In the genomic region with DNA sequence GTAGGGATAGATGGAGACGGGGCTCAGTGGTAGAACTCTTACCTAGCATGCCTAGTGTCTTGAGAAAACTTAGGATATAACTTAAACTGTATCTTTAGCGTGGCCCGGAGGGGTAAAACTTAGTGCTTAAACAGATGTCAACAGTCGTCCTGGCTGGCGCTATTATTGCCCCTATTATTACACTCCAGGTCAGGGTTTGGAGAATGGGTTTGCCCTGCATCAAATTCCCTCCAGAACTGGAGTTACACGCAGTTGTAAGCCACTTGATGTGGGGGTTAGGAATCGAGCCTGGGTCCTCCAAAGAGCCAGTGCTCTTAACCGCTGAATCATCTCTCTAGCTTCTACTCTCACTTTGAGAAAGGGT, we compare ENCODE assay signal across 8 mouse cellular contexts. TPM values are rescaled to one million over a fixed set of nuclear protein-coding genes. Genes with fewer than 3 reads are reported as not detected.
DNase-seq lines count a peak whose midpoint lies in the region; ATAC-seq and TF ChIP-seq lines count a peak whose summit lies in the region.

No protein-coding gene starts in this region.

- DNase-seq in lung, adult 2 months = no peak
- no peak for DNase-seq in lung, postnatal 36 days
- DNase-seq in intestine, embryonic 14.5 days (ENCODE audit: low spot score) = no peak
- DNase-seq in thymus, postnatal 4 days = no peak
- no peak for DNase-seq in cerebellum, adult 11 months
- no peak for DNase-seq in lung, postnatal 4 days

- H3K4me1 ChIP-seq in lung, adult 2 months (ENCODE audit: control insufficient read depth, insufficient read depth, low read length) = peaks cover 2% of the 10 kb centered on the region; the same call in 1 of the 2 replicates
- peaks cover 16% of the 10 kb centered on the region for H3K4me1 ChIP-seq in embryonic facial prominence, embryonic 15.5 days
- H3K4me1 ChIP-seq in intestine, embryonic 14.5 days (replicated peaks; ENCODE audit: control insufficient read depth, insufficient read depth, low read length) = peaks cover 13% of the 10 kb centered on the region

- H3K4me2 ChIP-seq in embryonic facial prominence, embryonic 15.5 days (replicated peaks) = peak overlapping the region; percentile 95
- H3K4me2 ChIP-seq in intestine, embryonic 14.5 days (ENCODE audit: low read length) = peak overlapping the region; percentile 97
- H3K4me2 ChIP-seq in myocyte (ENCODE audit: low read depth) = peak overlapping the region; percentile 89

- H3K27ac ChIP-seq in embryonic facial prominence, embryonic 15.5 days (replicated peaks) = no peak overlapping the region; the same call in 1 of the 2 replicates
- H3K27ac ChIP-seq in intestine, embryonic 14.5 days (ENCODE audit: low read depth) = peak overlapping the region; percentile 9; the same call in 1 of the 2 replicates

- peaks cover 9% of the 10 kb centered on the region; the same call in 1 of the 2 replicates for H3K36me3 ChIP-seq in embryonic facial prominence, embryonic 15.5 days
- peaks cover 38% of the 10 kb centered on the region for H3K36me3 ChIP-seq in intestine, embryonic 14.5 days (ENCODE audit: control insufficient read depth, insufficient read depth, low read length)
- H3K36me3 ChIP-seq in myocyte (ENCODE audit: control insufficient read depth, insufficient read depth) = peaks cover 2% of the 10 kb centered on the region

- ATAC-seq in embryonic facial prominence, embryonic 15.5 days (ENCODE audit: insufficient number of reproducible peaks, low FRiP score, low TSS enrichment, low read depth) = no peak
- ATAC-seq in intestine, embryonic 14.5 days (replicated peaks; ENCODE audit: low FRiP score, low TSS enrichment, low read depth) = no peak; the same call in 1 of the 2 replicates

- peaks cover 6% of the 10 kb centered on the region for H3K79me2 ChIP-seq in myocyte (ENCODE audit: control insufficient read depth, insufficient read depth)

- no peak for TF ChIP-seq POLR2A in lung, adult 2 months (IDR thresholded peaks at IDR 0.05; ENCODE audit: borderline replicate concordance, extremely low read depth, low read depth, low read length)
- no peak for TF ChIP-seq POLR2A in myocyte (IDR thresholded peaks at IDR 0.05; ENCODE audit: insufficient read length, low read depth)

- H3K9me3 ChIP-seq in embryonic facial prominence, embryonic 15.5 days (replicated peaks) = no peaks in the 10 kb centered on the region
- no peaks in the 10 kb centered on the region for H3K9me3 ChIP-seq in intestine, embryonic 14.5 days (ENCODE audit: control insufficient read depth, low read length)

- H3K27me3 ChIP-seq in embryonic facial prominence, embryonic 15.5 days = no peaks in the 10 kb centered on the region
- no peaks in the 10 kb centered on the region for H3K27me3 ChIP-seq in intestine, embryonic 14.5 days (replicated peaks; ENCODE audit: control insufficient read depth, insufficient read depth, low read length)
- no peaks in the 10 kb centered on the region for H3K27me3 ChIP-seq in myocyte (ENCODE audit: control insufficient read depth, insufficient read depth, insufficient read length)

- no peak overlapping the region for H3ac ChIP-seq in myocyte (ENCODE audit: control insufficient read depth, insufficient read length)

- peak overlapping the region; percentile 67 for H3K4me3 ChIP-seq in lung, adult 2 months (replicated peaks; ENCODE audit: extremely low read depth, low read depth, low read length)
- peak overlapping the region; percentile 88 for H3K4me3 ChIP-seq in embryonic facial prominence, embryonic 15.5 days (replicated peaks)
- H3K4me3 ChIP-seq in intestine, embryonic 14.5 days (ENCODE audit: low read depth, low read length) = peak overlapping the region; percentile 91
- peak overlapping the region; percentile 67 for H3K4me3 ChIP-seq in myocyte

- 8% methylated on average over 8 of the region's 8 CpGs for WGBS in lung, adult 2 months
- 12% methylated on average over 8 of the region's 8 CpGs for WGBS in embryonic facial prominence, embryonic 15.5 days
- WGBS in intestine, embryonic 14.5 days = 10% methylated on average over 8 of the region's 8 CpGs

- no peak for TF ChIP-seq CTCF in lung, adult 2 months (IDR thresholded peaks at IDR 0.05; ENCODE audit: insufficient read depth, low read length)

- H3K9ac ChIP-seq in embryonic facial prominence, embryonic 15.5 days = peak overlapping the region; percentile 57
- H3K9ac ChIP-seq in intestine, embryonic 14.5 days (ENCODE audit: low read length) = peak overlapping the region; percentile 70; the same call in 1 of the 2 replicates

TF ChIP-seq in myocyte, 11 proteins besides CTCF, POLR2A, EP300 and RAD21:
- TF ChIP-seq REST (IDR thresholded peaks at IDR 0.05; ENCODE audit: insufficient read depth, insufficient read length) (no peak), SRF (IDR thresholded peaks at IDR 0.05; ENCODE audit: control insufficient read depth, insufficient read length, low read depth) (no peak), MYOG (IDR thresholded peaks at IDR 0.05; ENCODE audit: control insufficient read depth in 1 of 3, insufficient read depth in 1 of 3, insufficient read length in 2 of 3, low read depth in 2 of 3) (no peak), CEBPB (IDR thresholded peaks at IDR 0.05; ENCODE audit: insufficient read depth, poor library complexity, severe bottlenecking) (no peak), POLR2AphosphoS2 (IDR thresholded peaks at IDR 0.05; ENCODE audit: insufficient read length, low read depth) (no peak), TCF12 (IDR thresholded peaks at IDR 0.05; ENCODE audit: insufficient read depth, poor library complexity, severe bottlenecking) (no peak), USF1 (IDR thresholded peaks at IDR 0.05; ENCODE audit: low read depth) (no peak), MYOD1 (IDR thresholded peaks at IDR 0.05; ENCODE audit: control insufficient read depth in 1 of 3, insufficient read length in 2 of 3, low read depth in 2 of 3) (no peak), MAX (IDR thresholded peaks at IDR 0.05; ENCODE audit: low read depth) (no peak), TCF3 (IDR thresholded peaks at IDR 0.05; ENCODE audit: insufficient read length, low read depth) (no peak), E2F4 (IDR thresholded peaks at IDR 0.05; ENCODE audit: insufficient read depth) (no peak)

RNA-seq across cellular contexts. Expression of gene Cenph, which starts 0.3 kb away (rescaled TPM):
- 0.18 and 0.25 TPM in 2 replicates for polyA plus RNA-seq in lung, adult 2 months (2012; rRNA removed)
- polyA plus RNA-seq in embryonic facial prominence, embryonic 15.5 days (2015; fragmentation: Nextera tagmentation; extraction: Ambion mirVana) = 26.1 and 29.6 TPM in 2 replicates
- polyA plus RNA-seq in intestine, embryonic 14.5 days (2014; fragmentation: Nextera tagmentation; extraction: Ambion mirVana) = 35.7 and 39.0 TPM in 2 replicates
- polyA plus RNA-seq in myocyte (2012; fragmentation: generic; extraction: Trizol) = 3.0 TPM

RNA-seq across cellular contexts. Expression of gene Ccnb1, which starts 10.3 kb away (rescaled TPM):
- 0.85 and 3.2 TPM in 2 replicates for polyA plus RNA-seq in lung, adult 2 months (2012; rRNA removed)
- 167 and 170 TPM in 2 replicates for polyA plus RNA-seq in embryonic facial prominence, embryonic 15.5 days (2015; fragmentation: Nextera tagmentation; extraction: Ambion mirVana)
- polyA plus RNA-seq in intestine, embryonic 14.5 days (2014; fragmentation: Nextera tagmentation; extraction: Ambion mirVana) = 242 and 267 TPM in 2 replicates
- polyA plus RNA-seq in myocyte (2012; fragmentation: generic; extraction: Trizol) = 45.4 TPM

RNA-seq across cellular contexts. Expression of gene Mrps36, which starts 31.6 kb away (rescaled TPM):
- polyA plus RNA-seq in lung, adult 2 months (2012; rRNA removed) = 27.0 and 29.2 TPM in 2 replicates
- polyA plus RNA-seq in embryonic facial prominence, embryonic 15.5 days (2015; fragmentation: Nextera tagmentation; extraction: Ambion mirVana) = 120 and 122 TPM in 2 replicates
- 199 and 219 TPM in 2 replicates for polyA plus RNA-seq in intestine, embryonic 14.5 days (2014; fragmentation: Nextera tagmentation; extraction: Ambion mirVana)
- polyA plus RNA-seq in myocyte (2012; fragmentation: generic; extraction: Trizol) = 126 TPM

RNA-seq across cellular contexts. Expression of gene Cdk7, which starts 45.3 kb away (rescaled TPM):
- polyA plus RNA-seq in lung, adult 2 months (2012; rRNA removed) = 8.9 and 12.8 TPM in 2 replicates
- 89.0 and 89.6 TPM in 2 replicates for polyA plus RNA-seq in embryonic facial prominence, embryonic 15.5 days (2015; fragmentation: Nextera tagmentation; extraction: Ambion mirVana)
- polyA plus RNA-seq in intestine, embryonic 14.5 days (2014; fragmentation: Nextera tagmentation; extraction: Ambion mirVana) = 79.3 and 87.3 TPM in 2 replicates
- polyA plus RNA-seq in myocyte (2012; fragmentation: generic; extraction: Trizol) = 23.6 TPM

RNA-seq across cellular contexts. Expression of gene Slc30a5, which starts 57.2 kb away (rescaled TPM):
- polyA plus RNA-seq in lung, adult 2 months (2012; rRNA removed) = 21.2 and 29.4 TPM in 2 replicates
- polyA plus RNA-seq in embryonic facial prominence, embryonic 15.5 days (2015; fragmentation: Nextera tagmentation; extraction: Ambion mirVana) = 57.2 and 60.0 TPM in 2 replicates
- polyA plus RNA-seq in intestine, embryonic 14.5 days (2014; fragmentation: Nextera tagmentation; extraction: Ambion mirVana) = 62.8 and 65.4 TPM in 2 replicates
- polyA plus RNA-seq in myocyte (2012; fragmentation: generic; extraction: Trizol) = 20.9 TPM

Comparison
In these comparisons a context has a peak if more than half of its experiments do, and no peak if none do; other contexts are left out.
1. RNA of gene Ccnb1, which starts 10.3 kb away (polyA plus RNA-seq): 242 to 267 TPM in intestine, embryonic 14.5 days, 167 to 170 TPM in embryonic facial prominence, embryonic 15.5 days and 45.4 TPM in myocyte (single experiment); 0.85 to 3.2 TPM in lung, adult 2 months; every median in the first group is over 10 times any median in the second.
2. Peak in every context shown above with its lines, with median percentiles within 50 percentile points of each other: H3K4me3 ChIP-seq and H3K4me2 ChIP-seq.